14 mouse cellular contexts compared by ENCODE assay signal in genomic region chr3:149256891-149257290, GRCm38 (mm10).
DNase-seq lines count a peak whose midpoint lies in the region; ATAC-seq and TF ChIP-seq lines count a peak whose summit lies in the region.
"Had no signal": no experiment of that assay in that cellular context is flagged by ENCODE, and none has a peak within 500 bp of the region (broad histone marks: within the 10 kb centered on the region; RNA-seq: fewer than 3 reads in every experiment).

No protein-coding gene starts in this region.

- no peak overlapping the region for H3K9ac ChIP-seq in embryonic facial prominence, embryonic 13.5 days
- no peak overlapping the region for H3K9ac ChIP-seq in intestine, embryonic 14.5 days (ENCODE audit: low read length)
- H3K9ac ChIP-seq in intestine, embryonic 16.5 days (ENCODE audit: low read depth, low read length) = no peak overlapping the region
- no peak overlapping the region for H3K9ac ChIP-seq in lung, embryonic 15.5 days
- H3K9ac ChIP-seq in neural tube, embryonic 15.5 days (replicated peaks) = no peak overlapping the region
- H3K9ac ChIP-seq: liver, embryonic 14.5 days had no signal

- H3K27me3 ChIP-seq in embryonic facial prominence, embryonic 13.5 days = no peaks in the 10 kb centered on the region; the same call in 1 of the 2 replicates
- peaks cover 4% of the 10 kb centered on the region; the same call in 1 of the 2 replicates for H3K27me3 ChIP-seq in embryonic facial prominence, embryonic 10.5 days (replicated peaks; ENCODE audit: low read depth, poor library complexity, severe bottlenecking)
- H3K27me3 ChIP-seq in intestine, embryonic 14.5 days (replicated peaks; ENCODE audit: control insufficient read depth, insufficient read depth, low read length) = no peaks in the 10 kb centered on the region
- no peaks in the 10 kb centered on the region for H3K27me3 ChIP-seq in intestine, embryonic 16.5 days (replicated peaks; ENCODE audit: control insufficient read depth, insufficient read depth, low read length)
- H3K27me3 ChIP-seq in lung, embryonic 15.5 days = no peaks in the 10 kb centered on the region
- H3K27me3 ChIP-seq in neural tube, embryonic 15.5 days (replicated peaks) = no peaks in the 10 kb centered on the region; the same call in none of the 2 replicates

- H3K36me3 ChIP-seq in embryonic facial prominence, embryonic 13.5 days = no peaks in the 10 kb centered on the region
- no peaks in the 10 kb centered on the region for H3K36me3 ChIP-seq in embryonic facial prominence, embryonic 10.5 days (replicated peaks)
- no peaks in the 10 kb centered on the region for H3K36me3 ChIP-seq in intestine, embryonic 14.5 days (ENCODE audit: control insufficient read depth, insufficient read depth, low read length)
- H3K36me3 ChIP-seq in intestine, embryonic 16.5 days (ENCODE audit: control insufficient read depth, insufficient read depth, low read length) = no peaks in the 10 kb centered on the region
- H3K36me3 ChIP-seq in lung, embryonic 15.5 days = no peaks in the 10 kb centered on the region
- no peaks in the 10 kb centered on the region for H3K36me3 ChIP-seq in neural tube, embryonic 15.5 days
- H3K36me3 ChIP-seq: hindbrain, embryonic 10.5 days had no signal

- no peak for TF ChIP-seq POLR2A in lung, adult 2 months (IDR thresholded peaks at IDR 0.05; ENCODE audit: borderline replicate concordance, extremely low read depth, low read depth, low read length)

- DNase-seq in embryonic facial prominence, embryonic 10.5 days (ENCODE audit: low spot score) = no peak
- DNase-seq in intestine, embryonic 14.5 days (ENCODE audit: low spot score) = no peak
- DNase-seq in lung, adult 2 months = no peak
- DNase-seq in T-cell, adult 2 months (ENCODE audit: low spot score) = no peak
- DNase-seq: adrenal gland, adult 8-10 months; cerebellum, postnatal 25 days; gastrocnemius, postnatal 10 days had no signal

- no peak overlapping the region for H3K27ac ChIP-seq in embryonic facial prominence, embryonic 13.5 days
- H3K27ac ChIP-seq in embryonic facial prominence, embryonic 10.5 days (replicated peaks) = no peak overlapping the region
- H3K27ac ChIP-seq in intestine, embryonic 14.5 days (ENCODE audit: low read depth) = no peak overlapping the region
- H3K27ac ChIP-seq in intestine, embryonic 16.5 days (ENCODE audit: low read length) = no peak overlapping the region
- peak overlapping the region; percentile 36; the same call in 1 of the 2 replicates for H3K27ac ChIP-seq in lung, embryonic 15.5 days
- no peak overlapping the region for H3K27ac ChIP-seq in neural tube, embryonic 15.5 days (replicated peaks)
- H3K27ac ChIP-seq: hindbrain, embryonic 10.5 days; liver, embryonic 14.5 days had no signal

- peak overlapping the region; percentile 31 for H3K4me2 ChIP-seq in embryonic facial prominence, embryonic 13.5 days
- peak overlapping the region; percentile 16; the same call in 1 of the 2 replicates for H3K4me2 ChIP-seq in intestine, embryonic 14.5 days (ENCODE audit: low read length)
- no peak overlapping the region for H3K4me2 ChIP-seq in intestine, embryonic 16.5 days (ENCODE audit: low read depth, low read length)
- H3K4me2 ChIP-seq in lung, embryonic 15.5 days = peak overlapping the region; percentile 37
- H3K4me2 ChIP-seq in neural tube, embryonic 15.5 days = peak overlapping the region; percentile 30

- 48% methylated on average over 9 of the region's 9 CpGs for WGBS in embryonic facial prominence, embryonic 13.5 days
- WGBS in embryonic facial prominence, embryonic 10.5 days = 77% methylated on average over 9 of the region's 9 CpGs
- 25% methylated on average over 9 of the region's 9 CpGs for WGBS in intestine, embryonic 14.5 days
- 35% methylated on average over 9 of the region's 9 CpGs for WGBS in intestine, embryonic 16.5 days
- 34% methylated on average over 9 of the region's 9 CpGs for WGBS in lung, embryonic 15.5 days
- 30% methylated on average over 9 of the region's 9 CpGs for WGBS in lung, adult 2 months
- 29% methylated on average over 9 of the region's 9 CpGs for WGBS in neural tube, embryonic 15.5 days

- no peak for TF ChIP-seq CTCF in lung, adult 2 months (IDR thresholded peaks at IDR 0.05; ENCODE audit: insufficient read depth, low read length)

- no peak overlapping the region for H3K4me3 ChIP-seq in embryonic facial prominence, embryonic 13.5 days
- no peak overlapping the region for H3K4me3 ChIP-seq in embryonic facial prominence, embryonic 10.5 days
- no peak overlapping the region for H3K4me3 ChIP-seq in intestine, embryonic 14.5 days (ENCODE audit: low read depth, low read length)
- no peak overlapping the region for H3K4me3 ChIP-seq in intestine, embryonic 16.5 days (ENCODE audit: low read length)
- no peak overlapping the region for H3K4me3 ChIP-seq in lung, embryonic 15.5 days
- no peak overlapping the region for H3K4me3 ChIP-seq in lung, adult 2 months (replicated peaks; ENCODE audit: extremely low read depth, low read depth, low read length)
- H3K4me3 ChIP-seq in neural tube, embryonic 15.5 days (replicated peaks) = no peak overlapping the region
- H3K4me3 ChIP-seq: hindbrain, embryonic 10.5 days had no signal

- ATAC-seq in embryonic facial prominence, embryonic 13.5 days (ENCODE audit: insufficient number of reproducible peaks, insufficient read depth, low FRiP score, low TSS enrichment, low read depth) = no peak
- ATAC-seq in intestine, embryonic 14.5 days (replicated peaks; ENCODE audit: low FRiP score, low TSS enrichment, low read depth) = no peak
- ATAC-seq in intestine, embryonic 16.5 days = no peak
- peak; percentile 35; the same call in 1 of the 2 replicates for ATAC-seq in lung, embryonic 15.5 days (ENCODE audit: borderline replicate concordance, extremely low read depth, low FRiP score, low TSS enrichment)
- ATAC-seq in neural tube, embryonic 15.5 days (ENCODE audit: low FRiP score) = no peak
- ATAC-seq: forebrain, embryonic 14.5 days had no signal

- no peaks in the 10 kb centered on the region for H3K9me3 ChIP-seq in embryonic facial prominence, embryonic 13.5 days
- no peaks in the 10 kb centered on the region for H3K9me3 ChIP-seq in embryonic facial prominence, embryonic 10.5 days
- no peaks in the 10 kb centered on the region for H3K9me3 ChIP-seq in intestine, embryonic 14.5 days (ENCODE audit: control insufficient read depth, low read length)
- no peaks in the 10 kb centered on the region for H3K9me3 ChIP-seq in intestine, embryonic 16.5 days (ENCODE audit: control insufficient read depth, low read length)
- no peaks in the 10 kb centered on the region for H3K9me3 ChIP-seq in lung, embryonic 15.5 days
- no peaks in the 10 kb centered on the region for H3K9me3 ChIP-seq in neural tube, embryonic 15.5 days (replicated peaks)
- H3K9me3 ChIP-seq: hindbrain, embryonic 10.5 days had no signal

- H3K4me1 ChIP-seq in embryonic facial prominence, embryonic 13.5 days = peaks cover 15% of the 10 kb centered on the region
- H3K4me1 ChIP-seq in embryonic facial prominence, embryonic 10.5 days = peaks cover 3% of the 10 kb centered on the region; the same call in 1 of the 2 replicates
- peaks cover 11% of the 10 kb centered on the region for H3K4me1 ChIP-seq in intestine, embryonic 14.5 days (replicated peaks; ENCODE audit: control insufficient read depth, insufficient read depth, low read length)
- no peaks in the 10 kb centered on the region for H3K4me1 ChIP-seq in intestine, embryonic 16.5 days (ENCODE audit: control insufficient read depth, insufficient read depth, low read length)
- peaks cover 17% of the 10 kb centered on the region for H3K4me1 ChIP-seq in lung, embryonic 15.5 days
- H3K4me1 ChIP-seq in lung, adult 2 months (ENCODE audit: control insufficient read depth, insufficient read depth, low read length) = peaks cover 5% of the 10 kb centered on the region
- peaks cover 22% of the 10 kb centered on the region for H3K4me1 ChIP-seq in neural tube, embryonic 15.5 days
